Mouse (Mus musculus) kidney, adult 2 months (tissue): ENCODE results near the gene Mllt1.

Experiments
- CTCF ChIP-seq: fragments of 200-500 bp; conservative IDR thresholded peaks from 2 replicates; pipeline ENCODE4 v1.5.1; 2011; ENCODE audit warnings: low read depth, mild to moderate bottlenecking, control low read depth, low read length, moderate library complexity, mixed read lengths; ENCODE audit not compliant: insufficient read depth, insufficient read length
- POLR2A ChIP-seq: fragments of 200-500 bp; IDR thresholded peaks from one replicate; pipeline ENCODE4 v1.6.1; 2011; ENCODE audit warnings: low read depth, low read length, control low read depth

DNA sequence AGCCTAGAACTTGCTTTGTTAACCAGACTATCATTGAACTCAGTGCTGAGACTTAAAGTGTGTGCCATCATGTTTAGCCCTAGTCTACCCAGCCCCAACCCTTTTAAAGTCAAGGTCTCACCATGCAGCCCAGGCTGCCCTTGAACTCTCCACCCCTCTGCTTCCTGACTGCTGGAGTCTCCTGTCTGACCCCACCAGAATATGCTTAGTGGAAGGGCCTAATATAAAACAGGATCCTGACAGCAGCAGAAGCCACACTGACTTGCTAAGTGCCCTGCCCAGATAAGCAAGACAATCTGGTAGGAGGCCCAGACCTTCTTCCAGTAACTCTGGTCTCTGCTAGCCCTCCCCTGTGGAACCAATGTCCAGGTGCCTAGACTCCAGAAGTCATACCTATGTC, 6.1 kb downstream of the Mllt1 start:
- TF ChIP-seq CTCF (no peak), POLR2A (no peak)
